In the genomic region with DNA sequence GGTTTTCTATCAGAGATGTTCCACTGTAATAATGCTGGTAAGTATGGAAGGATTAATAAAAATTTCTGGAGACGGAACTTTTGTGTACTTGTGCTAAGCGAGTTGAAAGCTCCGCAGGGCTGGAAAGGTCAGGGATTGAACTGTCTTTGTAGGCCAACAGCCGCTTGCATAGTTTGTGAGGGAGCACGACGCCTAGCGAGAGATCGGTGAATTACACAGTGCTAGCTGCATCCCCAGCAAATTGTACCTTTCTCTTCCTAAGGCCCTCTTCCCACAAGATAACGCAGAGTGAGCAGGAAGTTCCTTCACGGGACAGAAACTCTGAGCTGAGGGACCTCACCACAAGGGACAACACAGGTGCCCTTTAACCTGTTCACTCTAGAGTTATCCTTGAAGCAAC, we compare ENCODE assay signal across 7 mouse cellular contexts. TPM values are rescaled to one million over a fixed set of nuclear protein-coding genes. Genes with fewer than 3 reads are reported as not detected.
DNase-seq lines count a peak whose midpoint lies in the region; ATAC-seq lines count a peak whose summit lies in the region.

No protein-coding gene starts in this region.

- 1% methylated on average over 10 of the region's 10 CpGs for WGBS in intestine, embryonic 16.5 days
- 2% methylated on average over 10 of the region's 10 CpGs for WGBS in midbrain, embryonic 11.5 days

- no peaks in the 10 kb centered on the region for H3K4me1 ChIP-seq in intestine, embryonic 16.5 days (ENCODE audit: control insufficient read depth, insufficient read depth, low read length)
- no peaks in the 10 kb centered on the region for H3K4me1 ChIP-seq in midbrain, embryonic 11.5 days (ENCODE audit: control insufficient read depth, insufficient read depth, low read length)

- H3K9ac ChIP-seq in intestine, embryonic 16.5 days (ENCODE audit: low read depth, low read length), result no peak overlapping the region
- H3K9ac ChIP-seq in midbrain, embryonic 11.5 days (ENCODE audit: low read length), result no peak overlapping the region

- no peaks in the 10 kb centered on the region for H3K36me3 ChIP-seq in intestine, embryonic 16.5 days (ENCODE audit: control insufficient read depth, insufficient read depth, low read length)
- peaks cover 2% of the 10 kb centered on the region; the same call in 1 of the 2 replicates for H3K36me3 ChIP-seq in midbrain, embryonic 11.5 days (ENCODE audit: control insufficient read depth, insufficient read depth, low read length)

- intact Hi-C loops in gastrocnemius, postnatal 36 days (cut with DNase I), result no loop called here
- intact Hi-C loops in left cerebral cortex, postnatal 36 days (cut with DNase I), result loop anchor here (10.0 kb wide), 1 partner anchor 75 kb away; the partner anchor contains the start of gene Ssb

- DNase-seq in adrenal gland, adult 18-20 months (ENCODE audit: low spot score in 2 of 2), result peak; percentile 82 to 90
- DNase-seq in embryo, embryonic 11.5 days (ENCODE audit: low read depth, low spot score), result peak; percentile 75
- peak; percentile 73 to 81 for DNase-seq in gastrocnemius, postnatal 36 days
- peak; percentile 80 to 84 for DNase-seq in left cerebral cortex, postnatal 36 days (ENCODE audit: low spot score in 2 of 2)
- peak; percentile 99 for DNase-seq in midbrain, embryonic 11.5 days (ENCODE audit: low spot score, missing footprints)
- peak; percentile 66 for DNase-seq in skeletal muscle tissue, adult 2 months (ENCODE audit: low read depth, low spot score)

- peak overlapping the region; percentile 76 for H3K4me3 ChIP-seq in intestine, embryonic 16.5 days (ENCODE audit: low read length)
- peak overlapping the region; percentile 54 for H3K4me3 ChIP-seq in midbrain, embryonic 11.5 days (ENCODE audit: low read depth, low read length)

- no peaks in the 10 kb centered on the region for H3K27me3 ChIP-seq in intestine, embryonic 16.5 days (replicated peaks; ENCODE audit: control insufficient read depth, insufficient read depth, low read length)
- no peaks in the 10 kb centered on the region for H3K27me3 ChIP-seq in midbrain, embryonic 11.5 days (ENCODE audit: control insufficient read depth, insufficient read depth, low read length)

- H3K9me3 ChIP-seq in intestine, embryonic 16.5 days (ENCODE audit: control insufficient read depth, low read length), result no peaks in the 10 kb centered on the region
- H3K9me3 ChIP-seq in midbrain, embryonic 11.5 days (ENCODE audit: control insufficient read depth, low read length), result no peaks in the 10 kb centered on the region

- peak; percentile 74 for ATAC-seq in intestine, embryonic 16.5 days
- peak; percentile 59 for ATAC-seq in midbrain, embryonic 11.5 days (ENCODE audit: low FRiP score)

- peak overlapping the region; percentile 84 for H3K27ac ChIP-seq in intestine, embryonic 16.5 days (ENCODE audit: low read length)
- H3K27ac ChIP-seq in midbrain, embryonic 11.5 days (ENCODE audit: low read depth, low read length), result no peak overlapping the region

- H3K4me2 ChIP-seq in intestine, embryonic 16.5 days (ENCODE audit: low read depth, low read length), result peak overlapping the region; percentile 72
- peak overlapping the region; percentile 87 for H3K4me2 ChIP-seq in midbrain, embryonic 11.5 days

RNA-seq across cellular contexts. Expression of gene Phospho2, which starts 0.9 kb away (rescaled TPM):
- total RNA-seq in adrenal gland, adult 18-20 months (2021), result 10 to 100 TPM; 27.7 to 28.4 TPM
- 10 to 100 TPM; 16.6 to 17.0 TPM for total RNA-seq in gastrocnemius, postnatal 36 days (2021)
- 22.4 and 23.1 TPM in 2 replicates for polyA plus RNA-seq in intestine, embryonic 16.5 days (2015; fragmentation: Nextera tagmentation; extraction: Ambion mirVana)
- 10 to 100 TPM; 20.3 to 24.5 TPM for total RNA-seq in left cerebral cortex, postnatal 36 days (2021)
- polyA plus RNA-seq in midbrain, embryonic 11.5 days (2014; fragmentation: Nextera tagmentation; extraction: Ambion mirVana), result 44.3 and 49.9 TPM in 2 replicates

RNA-seq across cellular contexts. Expression of gene Ccdc173, which starts 0.9 kb away (rescaled TPM):
- 1 to 10 TPM; 1.1 to 1.3 TPM for total RNA-seq in adrenal gland, adult 18-20 months (2021)
- total RNA-seq in gastrocnemius, postnatal 36 days (2021), result under 1 TPM; 0.33 to 0.44 TPM
- polyA plus RNA-seq in intestine, embryonic 16.5 days (2015; fragmentation: Nextera tagmentation; extraction: Ambion mirVana), result 0.84 and 0.97 TPM in 2 replicates
- 1 to 10 TPM; 2.4 to 3.1 TPM for total RNA-seq in left cerebral cortex, postnatal 36 days (2021)
- 3.8 and 3.9 TPM in 2 replicates for polyA plus RNA-seq in midbrain, embryonic 11.5 days (2014; fragmentation: Nextera tagmentation; extraction: Ambion mirVana)

RNA-seq across cellular contexts. Expression of gene Klhl23, which starts 31.5 kb away (rescaled TPM):
- 1 to 10 TPM; 5.9 to 6.0 TPM for total RNA-seq in adrenal gland, adult 18-20 months (2021)
- 10 to 100 TPM; 15.0 to 18.2 TPM for total RNA-seq in gastrocnemius, postnatal 36 days (2021)
- polyA plus RNA-seq in intestine, embryonic 16.5 days (2015; fragmentation: Nextera tagmentation; extraction: Ambion mirVana), result 29.5 and 31.1 TPM in 2 replicates
- 10 to 100 TPM; 54.4 to 57.9 TPM for total RNA-seq in left cerebral cortex, postnatal 36 days (2021)
- polyA plus RNA-seq in midbrain, embryonic 11.5 days (2014; fragmentation: Nextera tagmentation; extraction: Ambion mirVana), result 35.0 and 38.2 TPM in 2 replicates
